Mouse (Mus musculus): ENCODE measurements around the gene Vapb. TPM values are rescaled to one million over a fixed set of nuclear protein-coding genes. Genes with fewer than 3 reads are reported as not detected.

Vapb gene
- polyA plus RNA-seq, 1 experiment from 2014 or later = 11.7 TPM

DNA sequence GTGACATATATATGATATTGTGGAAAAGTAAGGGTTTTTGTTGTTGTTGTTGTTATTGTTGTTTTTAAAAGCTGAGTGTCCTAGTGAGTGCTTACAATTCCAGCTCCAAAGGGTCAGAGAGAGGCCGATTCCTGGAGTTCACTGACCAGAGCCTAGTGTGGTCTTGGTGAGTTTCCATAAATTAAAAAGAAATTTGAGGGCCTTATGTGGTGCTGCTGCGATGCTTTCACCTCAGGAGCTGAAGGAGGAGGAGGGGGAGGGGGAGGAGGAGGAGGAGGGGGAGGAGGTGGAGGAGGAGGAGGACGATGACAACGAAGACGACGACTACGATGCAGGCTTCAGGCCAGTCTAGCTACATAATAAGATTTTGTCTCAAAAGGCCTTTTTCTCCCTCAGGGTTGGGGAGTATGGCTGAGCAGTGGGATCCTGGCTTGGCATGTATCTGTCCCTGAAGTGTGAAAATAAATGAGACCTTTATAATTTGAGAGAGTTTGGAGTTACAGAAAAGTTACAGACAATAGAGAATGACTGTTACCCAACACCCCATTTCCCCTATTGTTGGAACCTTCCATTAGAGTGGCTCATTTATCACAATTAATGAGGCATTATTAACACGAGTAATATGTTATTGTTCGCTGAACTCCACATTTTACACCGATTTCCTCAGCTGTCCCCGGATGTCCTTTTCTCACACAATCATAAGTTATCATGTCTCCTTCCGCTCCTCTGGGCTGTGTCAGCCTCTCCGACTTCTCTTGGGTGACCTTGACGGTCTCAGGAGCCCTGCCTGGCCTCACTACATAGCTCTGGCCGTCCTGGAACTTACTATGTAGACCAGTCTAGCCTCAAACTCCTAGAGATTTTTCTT, 12.1 kb upstream of the Vapb start:
- WGBS = 66% methylated on average over 15 of the region's 15 CpGs
- Histone ChIP-seq H3K36me3 (ENCODE audit: control insufficient read depth, insufficient read depth, low read length) (no peaks in the 10 kb centered on the region), H3K9ac (ENCODE audit: low read length) (no peak overlapping the region), H3K27me3 (replicated peaks; ENCODE audit: control insufficient read depth, insufficient read depth, low read length) (no peaks in the 10 kb centered on the region), H3K4me1 (replicated peaks; ENCODE audit: control insufficient read depth, insufficient read depth, low read length) (peaks cover 16% of the 10 kb centered on the region), H3K4me3 (ENCODE audit: low read depth, low read length) (no peak overlapping the region), H3K27ac (ENCODE audit: low read depth) (no peak overlapping the region), H3K4me2 (ENCODE audit: low read length) (no peak overlapping the region), H3K9me3 (ENCODE audit: control insufficient read depth, low read length) (0 out of 2 replicates have a peak, but pooled peaks cover 3% of the 10 kb centered on the region)
- no peak for DNase-seq (ENCODE audit: low spot score)
- ATAC-seq (replicated peaks; ENCODE audit: low FRiP score, low TSS enrichment, low read depth) = no peak

DNA sequence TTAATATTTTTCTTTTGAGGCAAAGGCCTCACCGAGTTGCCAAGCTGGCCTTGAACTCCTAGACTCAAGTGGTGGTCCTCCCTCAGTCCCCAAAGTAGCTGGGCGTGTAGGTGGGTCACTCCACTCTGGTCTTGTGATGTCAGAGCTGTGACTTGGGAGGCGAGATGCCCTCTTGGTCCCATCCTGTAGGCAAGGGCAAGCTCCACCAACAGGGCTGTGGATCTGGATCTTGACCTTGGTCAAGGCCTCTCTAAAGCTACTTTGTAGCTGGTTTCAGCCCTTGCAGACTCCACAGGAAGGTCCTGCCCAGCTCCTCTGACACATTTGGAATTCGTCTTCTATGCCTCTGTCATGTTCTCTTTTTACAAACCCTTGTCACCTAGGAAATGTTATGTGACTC, 11.5 kb upstream of the Vapb start:
- Histone ChIP-seq H3K4me2 (ENCODE audit: low read length) (no peak overlapping the region), H3K36me3 (ENCODE audit: control insufficient read depth, insufficient read depth, low read length) (no peaks in the 10 kb centered on the region), H3K27ac (ENCODE audit: low read depth) (no peak overlapping the region), H3K27me3 (replicated peaks; ENCODE audit: control insufficient read depth, insufficient read depth, low read length) (no peaks in the 10 kb centered on the region), H3K4me1 (replicated peaks; ENCODE audit: control insufficient read depth, insufficient read depth, low read length) (peaks cover 22% of the 10 kb centered on the region), H3K4me3 (ENCODE audit: low read depth, low read length) (no peak overlapping the region), H3K9ac (ENCODE audit: low read length) (no peak overlapping the region), H3K9me3 (ENCODE audit: control insufficient read depth, low read length) (0 out of 2 replicates have a peak, but pooled peaks cover 3% of the 10 kb centered on the region)
- ATAC-seq (replicated peaks; ENCODE audit: low FRiP score, low TSS enrichment, low read depth) (no peak), DNase-seq (ENCODE audit: low spot score) (no peak)
- 93% methylated on average over 4 of the region's 4 CpGs for WGBS

GRCm38 (mm10) chr2:173730444-173730966, 6.8 kb upstream of the Vapb start:
- Histone ChIP-seq H3K4me2 (ENCODE audit: low read length) (no peak overlapping the region), H3K27me3 (replicated peaks; ENCODE audit: control insufficient read depth, insufficient read depth, low read length) (no peaks in the 10 kb centered on the region), H3K9ac (ENCODE audit: low read length) (no peak overlapping the region), H3K4me1 (replicated peaks; ENCODE audit: control insufficient read depth, insufficient read depth, low read length) (peaks cover 12% of the 10 kb centered on the region), H3K27ac (ENCODE audit: low read depth) (no peak overlapping the region), H3K9me3 (ENCODE audit: control insufficient read depth, low read length) (0 out of 2 replicates have a peak, but pooled peaks cover 3% of the 10 kb centered on the region), H3K4me3 (ENCODE audit: low read depth, low read length) (no peak overlapping the region), H3K36me3 (ENCODE audit: control insufficient read depth, insufficient read depth, low read length) (no peaks in the 10 kb centered on the region)
- ATAC-seq (replicated peaks; ENCODE audit: low FRiP score, low TSS enrichment, low read depth) (peak; percentile 81; the same call in 1 of the 2 replicates), DNase-seq (ENCODE audit: low spot score) (peak; percentile 73)
- 7% methylated on average over 9 of the region's 9 CpGs for WGBS

DNA sequence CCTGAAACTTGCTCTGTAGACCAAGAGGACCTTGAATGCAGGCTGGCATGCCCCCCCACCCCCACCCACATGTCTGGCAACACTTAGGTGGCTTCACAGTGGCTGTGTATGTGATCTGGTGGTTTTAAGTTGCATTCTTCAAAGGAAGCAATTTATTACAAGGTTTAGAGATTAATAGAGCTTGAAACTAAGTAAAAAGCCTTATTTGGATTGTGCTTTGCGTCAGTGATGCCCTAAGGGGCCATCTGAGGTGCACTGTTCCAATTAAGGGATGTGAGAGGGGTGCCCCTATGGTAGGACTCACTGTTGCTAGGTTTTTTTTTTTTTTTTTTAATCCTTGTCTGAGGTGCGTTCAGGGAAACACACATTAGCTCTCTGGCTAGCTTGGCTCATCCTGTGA, 2.9 kb upstream of the Vapb start:
- Histone ChIP-seq H3K36me3 (ENCODE audit: control insufficient read depth, insufficient read depth, low read length) (0 out of 2 replicates have a peak, but pooled peaks cover 6% of the 10 kb centered on the region), H3K4me3 (ENCODE audit: low read depth, low read length) (no peak overlapping the region), H3K9me3 (ENCODE audit: control insufficient read depth, low read length) (no peaks in the 10 kb centered on the region), H3K9ac (ENCODE audit: low read length) (no peak overlapping the region), H3K27me3 (replicated peaks; ENCODE audit: control insufficient read depth, insufficient read depth, low read length) (no peaks in the 10 kb centered on the region), H3K27ac (ENCODE audit: low read depth) (no peak overlapping the region), H3K4me1 (replicated peaks; ENCODE audit: control insufficient read depth, insufficient read depth, low read length) (peaks cover 22% of the 10 kb centered on the region), H3K4me2 (ENCODE audit: low read length) (no peak overlapping the region)
- WGBS = 63% methylated on average over 2 of the region's 2 CpGs
- ATAC-seq (replicated peaks; ENCODE audit: low FRiP score, low TSS enrichment, low read depth) = no peak
- no peak for DNase-seq (ENCODE audit: low spot score)

DNA sequence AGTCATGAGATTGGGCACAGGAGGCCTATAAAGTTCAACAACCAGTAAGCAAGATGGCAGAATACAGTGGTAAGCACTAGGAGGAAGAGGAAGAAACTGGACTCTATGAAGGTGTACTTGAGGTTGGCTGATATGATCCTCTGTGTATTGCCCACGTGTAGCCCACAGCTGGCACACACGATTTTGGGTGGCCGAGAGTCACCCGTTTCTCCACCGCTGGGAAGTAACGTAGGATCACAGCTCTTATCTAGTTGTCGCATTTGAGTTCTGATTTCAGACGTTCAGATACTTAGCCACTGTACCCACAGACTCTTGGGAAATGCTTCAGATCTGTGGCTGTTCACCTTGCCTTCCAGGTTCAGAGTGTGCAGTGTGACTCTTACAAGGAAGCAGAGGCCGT, 921 bp downstream of the Vapb start:
- no peak overlapping the region for H3K27ac ChIP-seq (ENCODE audit: low read depth)
- DNase-seq (ENCODE audit: low spot score) (no peak), ATAC-seq (replicated peaks; ENCODE audit: low FRiP score, low TSS enrichment, low read depth) (no peak)
- H3K4me3 ChIP-seq (ENCODE audit: low read depth, low read length) = peak overlapping the region; percentile 69
- 0 out of 2 replicates have a peak, but pooled peaks cover 6% of the 10 kb centered on the region for H3K36me3 ChIP-seq (ENCODE audit: control insufficient read depth, insufficient read depth, low read length)
- H3K4me2 ChIP-seq (ENCODE audit: low read length) = peak overlapping the region; percentile 92
- H3K9me3 ChIP-seq (ENCODE audit: control insufficient read depth, low read length) = no peaks in the 10 kb centered on the region
- peaks cover 30% of the 10 kb centered on the region for H3K4me1 ChIP-seq (replicated peaks; ENCODE audit: control insufficient read depth, insufficient read depth, low read length)
- WGBS = 82% methylated on average over 9 of the region's 9 CpGs
- no peaks in the 10 kb centered on the region for H3K27me3 ChIP-seq (replicated peaks; ENCODE audit: control insufficient read depth, insufficient read depth, low read length)
- H3K9ac ChIP-seq (ENCODE audit: low read length) = peak overlapping the region; percentile 80

- Histone ChIP-seq H3K4me2 (ENCODE audit: low read length) (no peak overlapping the region), H3K27me3 (replicated peaks; ENCODE audit: control insufficient read depth, insufficient read depth, low read length) (no peaks in the 10 kb centered on the region), H3K9ac (ENCODE audit: low read length) (no peak overlapping the region), H3K4me1 (replicated peaks; ENCODE audit: control insufficient read depth, insufficient read depth, low read length) (peaks cover 37% of the 10 kb centered on the region), H3K27ac (ENCODE audit: low read depth) (no peak overlapping the region), H3K4me3 (ENCODE audit: low read depth, low read length) (no peak overlapping the region), H3K9me3 (ENCODE audit: control insufficient read depth, low read length) (no peaks in the 10 kb centered on the region), H3K36me3 (ENCODE audit: control insufficient read depth, insufficient read depth, low read length) (0 out of 2 replicates have a peak, but pooled peaks cover 6% of the 10 kb centered on the region)
- DNase-seq (ENCODE audit: low spot score) (no peak), ATAC-seq (replicated peaks; ENCODE audit: low FRiP score, low TSS enrichment, low read depth) (no peak)
- 93% methylated on average over 7 of the region's 7 CpGs for WGBS
Observed at GRCm38 (mm10) chr2:173739107-173739506, 1.8 kb downstream of the Vapb start.

DNA sequence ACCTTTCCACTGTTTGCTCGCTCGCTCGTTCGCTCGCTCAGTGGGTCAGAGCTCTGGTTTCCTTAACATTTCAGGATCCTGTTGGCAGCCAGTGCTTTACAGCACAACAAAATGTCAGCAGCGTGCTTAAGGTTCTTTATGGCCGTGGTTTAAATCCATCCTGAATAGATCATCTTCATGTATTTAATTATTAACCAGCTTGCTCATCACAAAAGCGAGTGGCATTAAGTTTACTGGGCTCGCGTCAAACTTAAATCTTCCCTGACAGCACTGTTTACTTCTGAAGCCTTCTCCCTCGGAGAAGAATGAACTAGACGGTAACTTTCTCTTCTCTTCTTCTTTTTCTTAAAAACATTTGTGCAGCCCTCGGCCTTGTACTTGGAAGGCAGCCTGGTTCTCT, 4.8 kb downstream of the Vapb start:
- H3K4me1 ChIP-seq (replicated peaks; ENCODE audit: control insufficient read depth, insufficient read depth, low read length) = peaks cover 41% of the 10 kb centered on the region
- no peak overlapping the region for H3K9ac ChIP-seq (ENCODE audit: low read length)
- H3K4me3 ChIP-seq (ENCODE audit: low read depth, low read length) = no peak overlapping the region
- WGBS = 17% methylated on average over 13 of the region's 13 CpGs
- 0 out of 2 replicates have a peak, but pooled peaks cover 6% of the 10 kb centered on the region for H3K36me3 ChIP-seq (ENCODE audit: control insufficient read depth, insufficient read depth, low read length)
- no peak for DNase-seq (ENCODE audit: low spot score)
- H3K4me2 ChIP-seq (ENCODE audit: low read length) = peak overlapping the region; percentile 28
- no peak for ATAC-seq (replicated peaks; ENCODE audit: low FRiP score, low TSS enrichment, low read depth)
- no peaks in the 10 kb centered on the region for H3K27me3 ChIP-seq (replicated peaks; ENCODE audit: control insufficient read depth, insufficient read depth, low read length)
- peaks cover 3% of the 10 kb centered on the region; the same call in 1 of the 2 replicates for H3K9me3 ChIP-seq (ENCODE audit: control insufficient read depth, low read length)
- peak overlapping the region; percentile 72 for H3K27ac ChIP-seq (ENCODE audit: low read depth)

DNA sequence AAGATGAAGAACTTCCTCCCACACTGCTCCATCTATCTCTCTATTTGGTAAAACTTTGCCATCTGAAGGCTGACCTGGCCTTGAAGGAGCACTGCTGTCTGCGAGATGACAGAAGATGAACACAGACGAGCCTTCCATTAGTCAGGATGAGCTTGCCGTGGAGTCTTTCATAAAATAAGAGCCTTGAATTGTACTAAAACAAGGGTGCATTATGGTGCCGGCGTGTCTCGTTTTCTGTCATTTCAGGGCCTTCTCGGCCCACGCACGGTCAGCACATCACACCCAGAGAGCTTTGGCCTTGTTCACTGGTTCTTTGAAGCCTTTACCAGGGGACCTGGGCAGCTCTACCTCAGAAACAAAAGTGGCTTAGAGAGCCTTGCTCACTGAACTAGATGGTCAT, 5.4 kb downstream of the Vapb start:
- WGBS = 44% methylated on average over 9 of the region's 9 CpGs
- DNase-seq (ENCODE audit: low spot score) = no peak
- Histone ChIP-seq H3K9ac (ENCODE audit: low read length) (no peak overlapping the region), H3K4me1 (replicated peaks; ENCODE audit: control insufficient read depth, insufficient read depth, low read length) (peaks cover 41% of the 10 kb centered on the region), H3K27ac (ENCODE audit: low read depth) (peak overlapping the region; percentile 72), H3K36me3 (ENCODE audit: control insufficient read depth, insufficient read depth, low read length) (0 out of 2 replicates have a peak, but pooled peaks cover 6% of the 10 kb centered on the region), H3K4me2 (ENCODE audit: low read length) (no peak overlapping the region; the same call in 1 of the 2 replicates), H3K27me3 (replicated peaks; ENCODE audit: control insufficient read depth, insufficient read depth, low read length) (no peaks in the 10 kb centered on the region), H3K4me3 (ENCODE audit: low read depth, low read length) (no peak overlapping the region), H3K9me3 (ENCODE audit: control insufficient read depth, low read length) (peaks cover 3% of the 10 kb centered on the region; the same call in 1 of the 2 replicates)
- ATAC-seq (replicated peaks; ENCODE audit: low FRiP score, low TSS enrichment, low read depth) = no peak
